Comparison of ENCODE assay signal across 7 mouse cellular contexts in the genomic region with DNA sequence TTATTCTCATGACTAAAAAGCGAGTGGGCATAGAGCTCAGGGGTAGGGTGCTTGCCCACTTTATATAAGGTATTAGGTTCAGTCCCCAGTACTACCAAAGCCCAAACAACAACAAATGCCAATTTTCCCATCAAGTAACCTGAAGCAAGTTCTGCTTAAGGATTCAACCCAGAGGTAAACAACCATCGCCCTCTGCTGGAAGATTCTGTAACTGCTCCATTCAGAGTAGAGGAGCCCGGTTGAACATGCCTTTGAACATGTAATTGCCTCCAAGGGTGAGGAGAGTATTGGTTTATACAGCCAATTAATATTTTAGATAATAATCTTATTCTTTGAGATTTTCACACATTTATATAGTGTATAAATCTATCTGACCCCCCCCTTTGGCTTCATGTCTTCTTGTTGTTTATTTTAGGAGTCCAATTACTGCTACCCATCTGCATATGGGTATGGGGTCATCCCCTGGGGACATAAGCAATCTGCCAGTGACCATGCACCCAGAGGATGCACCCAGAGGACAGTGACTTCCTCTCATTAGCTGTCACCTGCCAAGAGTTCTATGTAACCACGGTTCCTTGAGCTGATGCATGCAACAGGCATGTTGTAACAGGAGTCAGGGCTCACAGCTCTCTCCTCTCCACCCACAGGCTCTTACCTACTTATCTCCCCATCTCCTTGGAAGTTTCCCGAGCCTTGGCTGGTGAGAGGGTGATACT. TPM values are rescaled to one million over a fixed set of nuclear protein-coding genes. Genes with fewer than 3 reads are reported as not detected.
A peak's percentile ranks its signal among the peaks of the same experiment; 100 is the strongest.
DNase-seq lines count a peak whose midpoint lies in the region; ATAC-seq and TF ChIP-seq lines count a peak whose summit lies in the region.

No protein-coding gene starts in this region.

- WGBS in forebrain, embryonic 14.5 days = 30% methylated on average over 5 of the region's 5 CpGs
- 29% methylated on average over 5 of the region's 5 CpGs for WGBS in hindbrain, postnatal 0 days

- no peak overlapping the region for H3K4me2 ChIP-seq in forebrain, embryonic 14.5 days (ENCODE audit: low read length)
- H3K4me2 ChIP-seq in hindbrain, postnatal 0 days (ENCODE audit: low read depth, low read length) = no peak overlapping the region

- H3K36me3 ChIP-seq in forebrain, embryonic 14.5 days (ENCODE audit: control insufficient read depth, insufficient read depth, low read length) = no peaks in the 10 kb centered on the region
- H3K36me3 ChIP-seq in hindbrain, postnatal 0 days (ENCODE audit: insufficient read depth, low read length) = no peaks in the 10 kb centered on the region

- DNase-seq in NIH3T3 (ENCODE audit: low read depth) = peak; percentile 90
- DNase-seq in forebrain, embryonic 14.5 days (ENCODE audit: low spot score) = peak; percentile 90
- DNase-seq in hindbrain, postnatal 0 days (ENCODE audit: low spot score) = peak; percentile 89
- DNase-seq in layer of hippocampus, postnatal 25 days (ENCODE audit: extremely low spot score in 1 of 2, low spot score in 1 of 2) = peak; percentile 36 to 92
- DNase-seq in right cerebral cortex, postnatal 36 days (ENCODE audit: low spot score in 2 of 2) = peak; percentile 55 to 66

- H3K4me1 ChIP-seq in forebrain, embryonic 14.5 days (ENCODE audit: control insufficient read depth, insufficient read depth, low read length) = no peaks in the 10 kb centered on the region
- H3K4me1 ChIP-seq in hindbrain, postnatal 0 days (ENCODE audit: insufficient read depth, low read length) = no peaks in the 10 kb centered on the region

- H3K27me3 ChIP-seq in forebrain, embryonic 14.5 days (replicated peaks; ENCODE audit: control insufficient read depth, insufficient read depth, low read length) = no peaks in the 10 kb centered on the region
- no peaks in the 10 kb centered on the region for H3K27me3 ChIP-seq in hindbrain, postnatal 0 days (ENCODE audit: insufficient read depth, low read length)

- H3K9me3 ChIP-seq in forebrain, embryonic 14.5 days (replicated peaks; ENCODE audit: control insufficient read depth, low read length) = no peaks in the 10 kb centered on the region
- H3K9me3 ChIP-seq in hindbrain, postnatal 0 days (ENCODE audit: low read length) = no peaks in the 10 kb centered on the region

- no peak overlapping the region for H3K4me3 ChIP-seq in forebrain, embryonic 14.5 days (ENCODE audit: low read depth, low read length)
- H3K4me3 ChIP-seq in hindbrain, postnatal 0 days (ENCODE audit: low read length) = no peak overlapping the region

- peak; percentile 70 for ATAC-seq in cerebellum, adult (ENCODE audit: insufficient number of reproducible peaks, low FRiP score, low TSS enrichment)
- peak; percentile 63 for ATAC-seq in forebrain, embryonic 14.5 days
- peak; percentile 47; the same call in 1 of the 2 replicates for ATAC-seq in hindbrain, postnatal 0 days
- peak; percentile 70 for ATAC-seq in megakaryocyte progenitor cell, adult 5-6 weeks (replicated peaks; ENCODE audit: poor library complexity)

- no peak overlapping the region for H3K27ac ChIP-seq in forebrain, embryonic 14.5 days (ENCODE audit: low read depth, low read length)
- no peak overlapping the region for H3K27ac ChIP-seq in hindbrain, postnatal 0 days

- no peak overlapping the region for H3K9ac ChIP-seq in forebrain, embryonic 14.5 days (ENCODE audit: low read length)
- no peak overlapping the region for H3K9ac ChIP-seq in hindbrain, postnatal 0 days (replicated peaks; ENCODE audit: low read length)

- peak; percentile 88 for TF ChIP-seq CTCF in hindbrain, postnatal 0 days (IDR thresholded peaks at IDR 0.05; ENCODE audit: low read depth)

RNA-seq across cellular contexts. Expression of a gene that starts 38.0 kb away (rescaled TPM):
- 1.8 and 3.4 TPM in 2 replicates for polyA plus RNA-seq in forebrain, embryonic 14.5 days (2014; fragmentation: Nextera tagmentation; extraction: Ambion mirVana)
- total RNA-seq in hindbrain, postnatal 0 days (2014; rRNA removed) = 8.9 and 9.8 TPM in 2 replicates
- polyA plus RNA-seq in hindbrain, postnatal 0 days (2015; fragmentation: Nextera tagmentation; extraction: Ambion mirVana) = 8.0 and 10.2 TPM in 2 replicates
- 1 to 10 TPM; 2.2 to 2.4 TPM for total RNA-seq in layer of hippocampus, postnatal 25 days (2021)
- 0.15 TPM in 1 of 2 replicates, not detected in the other for total RNA-seq in megakaryocyte progenitor cell, adult 5-6 weeks (2015)
- total RNA-seq in megakaryocyte progenitor cell, adult 5-6 weeks (2017) = not detected in 2 replicates

RNA-seq across cellular contexts. Expression of a gene that starts 44.8 kb away (rescaled TPM):
- polyA plus RNA-seq in forebrain, embryonic 14.5 days (2014; fragmentation: Nextera tagmentation; extraction: Ambion mirVana) = 1.3 and 1.4 TPM in 2 replicates
- 1.5 and 1.6 TPM in 2 replicates for total RNA-seq in hindbrain, postnatal 0 days (2014; rRNA removed)
- polyA plus RNA-seq in hindbrain, postnatal 0 days (2015; fragmentation: Nextera tagmentation; extraction: Ambion mirVana) = 1.5 and 1.7 TPM in 2 replicates
- total RNA-seq in layer of hippocampus, postnatal 25 days (2021) = under 1 TPM; 0.66 to 0.85 TPM
- total RNA-seq in megakaryocyte progenitor cell, adult 5-6 weeks (2015) = 1.2 and 2.4 TPM in 2 replicates
- 0.41 and 1.5 TPM in 2 replicates for total RNA-seq in megakaryocyte progenitor cell, adult 5-6 weeks (2017)
